Mouse (Mus musculus) small intestine, adult 2 months (tissue): ENCODE measurements around the gene Ier5l.

Source experiments
- CTCF ChIP-seq: fragments of 200-500 bp; IDR thresholded peaks from 2 replicates; pipeline ENCODE4 v1.5.1; 2012; ENCODE audit warnings: low read depth, mild to moderate bottlenecking, control low read depth, inconsistent platforms, low read length, moderate library complexity, mixed read lengths; ENCODE audit not compliant: insufficient replicate concordance, insufficient read length; ENCODE audit errors: extremely low read depth
- POLR2A ChIP-seq: fragments of 200-500 bp; IDR thresholded peaks from 2 replicates; pipeline ENCODE4 v1.6.1; 2012; ENCODE audit warnings: low read depth, mild to moderate bottlenecking, control low read depth, inconsistent platforms, low read length, moderate library complexity

DNA sequence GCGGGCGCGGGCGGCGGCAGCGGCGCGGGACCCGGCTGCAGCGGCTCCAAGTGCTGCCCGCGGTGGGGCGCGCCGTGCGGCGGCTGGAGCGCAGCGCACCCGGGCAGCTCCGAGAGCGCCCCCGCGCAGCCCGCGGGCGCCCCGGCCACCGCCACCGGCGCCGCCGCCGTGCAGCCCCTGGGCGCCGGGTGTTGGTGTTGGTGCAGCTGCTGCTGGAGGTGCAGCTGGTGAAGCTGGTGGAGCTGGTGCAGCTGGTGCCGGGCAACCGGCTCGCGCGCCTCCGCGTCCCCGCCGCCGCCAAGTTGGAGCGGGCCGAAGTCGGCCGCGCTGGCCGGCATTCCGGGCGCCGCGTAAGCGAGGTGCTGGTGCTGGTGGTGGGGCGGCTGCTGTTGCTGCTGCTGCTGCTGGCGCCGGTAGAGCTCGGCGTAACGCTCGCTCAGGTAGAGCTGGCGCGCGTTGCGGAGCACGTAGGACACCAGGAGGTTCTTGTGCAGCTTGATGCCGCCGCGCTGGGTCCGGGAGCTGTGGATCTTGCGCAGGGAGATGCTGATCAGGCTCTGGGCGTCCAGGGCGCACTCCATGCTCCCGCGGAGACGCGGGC lies 488 bp downstream of the Ier5l start:
- TF ChIP-seq POLR2A (no peak), CTCF (no peak)
